Mouse (Mus musculus): ENCODE data around the gene Ehbp1l1. TPM values are rescaled to one million over a fixed set of nuclear protein-coding genes. Genes with fewer than 3 reads are reported as not detected.

Ehbp1l1 gene
- total and polyA plus RNA-seq, 3 experiments, result 34.1 to 85.9 (median 45.7) TPM

DNA sequence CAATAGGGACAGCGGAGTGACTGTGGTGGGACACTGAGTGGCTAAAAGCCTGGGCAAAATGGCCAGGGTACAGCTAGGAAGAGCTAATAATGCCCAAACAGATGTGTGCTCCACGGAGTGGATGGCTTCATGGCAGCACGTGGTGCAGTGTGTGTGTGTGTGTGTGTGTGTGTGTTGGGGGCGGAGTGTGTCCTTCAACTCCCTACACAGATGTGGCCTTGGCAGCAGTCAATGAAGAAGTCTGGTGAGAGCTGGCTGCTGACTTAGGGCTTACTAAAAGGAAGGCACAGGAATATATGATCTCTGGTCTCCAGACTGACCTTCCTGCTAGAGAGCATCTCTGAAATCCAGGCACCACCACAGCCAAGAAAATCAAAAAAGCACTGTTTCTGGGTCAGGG is 57.7 kb downstream of the Ehbp1l1 start:
- H3K36me3 ChIP-seq (replicated peaks), result peaks cover 95% of the 10 kb centered on the region
- peaks cover 56% of the 10 kb centered on the region for H3K4me1 ChIP-seq (ENCODE audit: insufficient read depth, low read depth, low read length)
- no peak overlapping the region for H3K4me3 ChIP-seq (ENCODE audit: low read depth, low read length)
- H3K27me3 ChIP-seq (ENCODE audit: insufficient read depth, low read length), result no peaks in the 10 kb centered on the region; the same call in 1 of the 2 replicates
- TF ChIP-seq GATA1 (IDR thresholded peaks at IDR 0.05; ENCODE audit: borderline replicate concordance, low read length) (no peak), POLR2AphosphoS5 (IDR thresholded peaks at IDR 0.05; ENCODE audit: insufficient replicate concordance, low read depth, low read length) (no peak), GATA2 (IDR thresholded peaks at IDR 0.05; ENCODE audit: borderline replicate concordance, low read depth, low read length) (no peak), CTCF (IDR thresholded peaks at IDR 0.05; ENCODE audit: low read depth, low read length) (no peak), TAL1 (conservative IDR thresholded peaks at IDR 0.05; ENCODE audit: low read depth, low read length) (no peak)
- ATAC-seq (ENCODE audit: extremely low read depth, insufficient number of reproducible peaks, low FRiP score, poor library complexity, severe bottlenecking) (no peak), DNase-seq (ENCODE audit: low spot score) (no peak)
- H3K9me3 ChIP-seq (replicated peaks), result no peaks in the 10 kb centered on the region

DNA sequence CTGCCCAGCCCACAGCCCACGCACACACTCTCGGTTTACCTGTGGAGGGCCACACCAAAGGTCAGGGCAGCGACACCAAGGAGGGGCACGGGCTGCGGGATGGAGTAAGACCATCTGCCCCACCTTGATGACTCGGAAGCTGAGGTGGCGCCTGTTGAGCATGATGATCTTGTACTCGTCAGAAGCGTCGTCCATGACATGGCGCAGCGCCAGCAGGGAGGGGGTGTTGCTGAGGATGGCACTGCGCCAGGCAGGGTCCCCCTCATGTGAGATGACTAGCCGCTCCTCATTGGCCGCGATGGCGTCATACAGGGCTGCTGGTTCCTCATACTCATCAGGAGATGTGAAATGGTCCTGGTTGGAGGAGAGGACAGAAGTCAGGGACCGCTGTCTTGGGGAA is 59.7 kb downstream of the Ehbp1l1 start:
- Histone ChIP-seq H3K4me1 (ENCODE audit: insufficient read depth, low read depth, low read length) (peaks cover 70% of the 10 kb centered on the region), H3K4me3 (ENCODE audit: low read depth, low read length) (peak overlapping the region; percentile 60; the same call in 1 of the 2 replicates), H3K27me3 (ENCODE audit: insufficient read depth, low read length) (no peaks in the 10 kb centered on the region; the same call in 1 of the 2 replicates), H3K9me3 (replicated peaks) (no peaks in the 10 kb centered on the region), H3K36me3 (replicated peaks) (peaks cover 89% of the 10 kb centered on the region)
- TF ChIP-seq GATA1 (IDR thresholded peaks at IDR 0.05; ENCODE audit: borderline replicate concordance, low read length) (no peak), POLR2AphosphoS5 (IDR thresholded peaks at IDR 0.05; ENCODE audit: insufficient replicate concordance, low read depth, low read length) (no peak)
- ATAC-seq (ENCODE audit: extremely low read depth, insufficient number of reproducible peaks, low FRiP score, poor library complexity, severe bottlenecking), result no peak
- DNase-seq (ENCODE audit: low spot score), result no peak

DNA sequence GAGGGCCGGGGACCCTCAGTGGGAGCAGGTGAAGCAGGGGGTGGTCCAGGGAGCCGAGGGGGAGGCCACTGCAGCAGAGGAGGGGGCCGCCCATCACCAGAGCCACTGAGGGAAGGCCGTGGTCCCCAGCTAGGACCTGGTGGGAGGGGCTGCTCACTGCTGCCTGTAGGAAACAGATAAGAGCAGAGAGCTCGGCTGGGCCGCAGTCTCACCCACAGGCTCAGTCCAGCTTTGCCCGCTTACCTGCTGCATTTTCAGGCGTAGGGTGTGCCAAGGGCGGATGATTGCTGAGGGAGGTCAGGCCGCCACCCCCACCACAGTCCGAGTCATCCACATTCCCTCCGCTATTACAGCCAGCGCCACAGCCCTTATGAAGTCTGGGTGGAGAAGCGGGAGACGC is 60.7 kb downstream of the Ehbp1l1 start:
- peak; percentile 88 for DNase-seq (ENCODE audit: low spot score)
- Histone ChIP-seq H3K36me3 (replicated peaks) (peaks cover 89% of the 10 kb centered on the region), H3K4me3 (ENCODE audit: low read depth, low read length) (peak overlapping the region; percentile 60; the same call in 1 of the 2 replicates), H3K27me3 (ENCODE audit: insufficient read depth, low read length) (no peaks in the 10 kb centered on the region; the same call in 1 of the 2 replicates), H3K4me1 (ENCODE audit: insufficient read depth, low read depth, low read length) (peaks cover 79% of the 10 kb centered on the region), H3K9me3 (replicated peaks) (no peaks in the 10 kb centered on the region)
- TF ChIP-seq GATA2 (IDR thresholded peaks at IDR 0.05; ENCODE audit: borderline replicate concordance, low read depth, low read length) (no peak), TAL1 (conservative IDR thresholded peaks at IDR 0.05; ENCODE audit: low read depth, low read length) (peak; percentile 82; the same call in 1 of the 2 replicates)
- peak; percentile 65 for ATAC-seq (ENCODE audit: extremely low read depth, insufficient number of reproducible peaks, low FRiP score, poor library complexity, severe bottlenecking)

DNA sequence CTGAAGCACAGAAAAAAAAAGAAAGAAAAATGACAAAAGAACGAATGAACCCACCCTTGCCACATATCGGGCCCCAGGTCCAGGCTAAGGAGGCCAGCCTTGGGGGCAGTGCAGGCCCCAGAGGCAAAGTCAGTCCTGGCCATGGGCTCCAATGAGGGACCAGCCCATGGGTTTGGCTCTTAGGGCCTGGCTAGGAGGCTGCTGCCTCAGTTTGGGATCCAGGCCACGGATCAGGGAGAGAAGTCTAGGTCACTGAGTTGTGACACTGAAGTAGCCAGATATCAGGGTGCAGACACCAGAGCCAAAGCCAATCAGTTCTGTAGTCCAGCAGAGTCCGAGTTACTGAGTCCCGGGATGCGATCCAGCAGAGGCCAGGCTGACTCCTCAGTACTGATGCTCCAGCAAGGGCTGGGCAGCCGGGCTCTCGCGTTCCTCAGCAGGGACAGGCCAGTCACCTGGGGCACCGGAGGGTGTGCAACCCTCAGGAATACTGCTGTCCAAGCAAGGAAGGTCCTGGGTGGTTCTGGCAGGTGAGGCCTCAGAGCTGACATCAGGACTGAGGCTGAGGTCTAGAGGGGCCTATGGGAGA is 61.4 kb downstream of the Ehbp1l1 start:
- ATAC-seq (ENCODE audit: extremely low read depth, insufficient number of reproducible peaks, low FRiP score, poor library complexity, severe bottlenecking), result no peak
- peaks cover 82% of the 10 kb centered on the region for H3K4me1 ChIP-seq (ENCODE audit: insufficient read depth, low read depth, low read length)
- no peaks in the 10 kb centered on the region for H3K9me3 ChIP-seq (replicated peaks)

DNA sequence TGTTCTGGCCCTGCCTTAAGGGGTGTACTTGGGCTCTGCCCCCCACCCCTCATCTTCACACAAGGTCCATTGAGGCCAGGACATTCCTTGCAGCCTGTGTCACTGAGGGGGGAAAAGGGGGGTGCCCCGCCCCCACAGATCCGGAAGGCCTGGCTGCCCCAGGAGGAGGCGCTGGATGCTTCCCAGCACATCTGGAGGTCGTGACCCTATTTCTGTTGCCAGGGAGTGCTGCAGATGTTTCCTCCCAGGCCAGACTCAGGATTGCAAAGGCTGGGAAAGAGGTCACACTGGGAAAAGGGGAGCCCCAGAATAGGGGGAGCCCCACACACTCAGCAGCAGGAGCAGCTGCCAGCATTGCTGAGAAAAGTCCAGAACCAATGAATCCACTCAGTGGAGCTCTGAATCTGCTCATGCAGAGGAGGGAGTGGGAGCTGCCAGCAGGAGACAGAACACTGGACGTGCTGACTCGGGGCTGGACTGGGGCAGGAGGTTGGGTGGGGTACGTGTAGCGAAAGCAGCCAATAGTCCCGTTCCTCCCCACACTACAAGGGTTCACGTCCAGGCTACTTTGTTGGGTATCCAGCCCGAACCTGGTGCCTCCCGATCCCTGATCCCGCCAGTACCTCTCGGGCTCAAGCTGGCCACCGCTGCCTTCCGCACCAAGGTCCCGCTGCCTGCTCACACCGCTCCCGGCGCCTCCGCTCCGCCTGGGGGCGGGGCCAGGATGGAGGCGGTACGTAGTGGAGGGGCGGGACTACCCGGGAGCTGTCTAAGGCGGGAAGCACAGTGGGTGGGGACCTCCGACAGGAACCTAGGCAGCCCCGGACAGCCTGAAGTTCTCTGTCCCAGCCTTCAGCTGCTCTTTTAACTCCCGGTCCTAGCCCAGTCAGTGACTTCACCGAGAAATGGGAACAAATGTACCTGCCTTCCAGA is 62.9 kb downstream of the Ehbp1l1 start, which contains the start of gene Sipa1:
TSS of gene Sipa1 (minus strand) at position 727 of the 933 bp plus-strand sequence.
- peak; percentile 93 for DNase-seq (ENCODE audit: low spot score)
- H3K36me3 ChIP-seq (replicated peaks), result peaks cover 88% of the 10 kb centered on the region

More for the DNA sequence above, 61.4 kb downstream of the Ehbp1l1 start:
- no peaks in the 10 kb centered on the region; the same call in 1 of the 2 replicates for H3K27me3 ChIP-seq (ENCODE audit: insufficient read depth, low read length)
- peaks cover 89% of the 10 kb centered on the region for H3K36me3 ChIP-seq (replicated peaks)
- no peak for TF ChIP-seq GATA1 (IDR thresholded peaks at IDR 0.05; ENCODE audit: borderline replicate concordance, low read length)
- TF ChIP-seq GATA2 (IDR thresholded peaks at IDR 0.05; ENCODE audit: borderline replicate concordance, low read depth, low read length), result no peak
- TF ChIP-seq CTCF (IDR thresholded peaks at IDR 0.05; ENCODE audit: low read depth, low read length), result no peak
- TF ChIP-seq POLR2AphosphoS5 (IDR thresholded peaks at IDR 0.05; ENCODE audit: insufficient replicate concordance, low read depth, low read length), result no peak
- no peak for TF ChIP-seq TAL1 (conservative IDR thresholded peaks at IDR 0.05; ENCODE audit: low read depth, low read length)
- DNase-seq (ENCODE audit: low spot score), result no peak
- peak overlapping the region; percentile 60; the same call in 1 of the 2 replicates for H3K4me3 ChIP-seq (ENCODE audit: low read depth, low read length)

DNA sequence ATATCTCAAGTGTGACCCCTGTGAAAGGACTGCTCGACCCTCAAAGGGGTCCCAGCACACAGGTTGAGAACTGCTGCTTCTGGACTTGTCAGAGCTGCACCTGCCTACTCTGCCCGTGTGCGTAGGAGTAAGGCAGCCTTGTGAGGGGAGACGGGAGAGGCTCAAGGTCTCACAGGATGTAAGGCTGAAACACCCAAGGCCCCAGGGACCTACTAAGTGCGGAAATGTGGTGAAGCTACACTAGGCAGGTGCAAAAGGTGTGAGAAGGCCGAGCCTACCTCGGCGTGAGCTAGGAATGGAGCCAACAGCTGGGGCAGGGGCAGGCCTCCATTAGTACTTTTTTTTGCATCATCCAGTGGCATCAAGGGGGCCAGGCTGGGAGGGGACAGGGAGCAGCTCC is 63.8 kb downstream of the Ehbp1l1 start:
- Histone ChIP-seq H3K9me3 (replicated peaks) (no peaks in the 10 kb centered on the region), H3K36me3 (replicated peaks) (peaks cover 88% of the 10 kb centered on the region), H3K4me1 (ENCODE audit: insufficient read depth, low read depth, low read length) (peaks cover 78% of the 10 kb centered on the region), H3K4me3 (ENCODE audit: low read depth, low read length) (peak overlapping the region; percentile 76; the same call in 1 of the 2 replicates), H3K27me3 (ENCODE audit: insufficient read depth, low read length) (no peaks in the 10 kb centered on the region; the same call in 1 of the 2 replicates)
- no peak for TF ChIP-seq CTCF (IDR thresholded peaks at IDR 0.05; ENCODE audit: low read depth, low read length)
- TF ChIP-seq POLR2AphosphoS5 (IDR thresholded peaks at IDR 0.05; ENCODE audit: insufficient replicate concordance, low read depth, low read length), result no peak
- no peak for TF ChIP-seq TAL1 (conservative IDR thresholded peaks at IDR 0.05; ENCODE audit: low read depth, low read length)
- no peak for TF ChIP-seq GATA1 (IDR thresholded peaks at IDR 0.05; ENCODE audit: borderline replicate concordance, low read length)
- no peak for TF ChIP-seq GATA2 (IDR thresholded peaks at IDR 0.05; ENCODE audit: borderline replicate concordance, low read depth, low read length)
- ATAC-seq (ENCODE audit: extremely low read depth, insufficient number of reproducible peaks, low FRiP score, poor library complexity, severe bottlenecking) (no peak), DNase-seq (ENCODE audit: low spot score) (no peak)

More for the DNA sequence above, 62.9 kb downstream of the Ehbp1l1 start, which contains the start of gene Sipa1:
- ATAC-seq (ENCODE audit: extremely low read depth, insufficient number of reproducible peaks, low FRiP score, poor library complexity, severe bottlenecking), result peak; percentile 74
- no peaks in the 10 kb centered on the region for H3K9me3 ChIP-seq (replicated peaks)
- peaks cover 75% of the 10 kb centered on the region for H3K4me1 ChIP-seq (ENCODE audit: insufficient read depth, low read depth, low read length)
- TF ChIP-seq TAL1 (conservative IDR thresholded peaks at IDR 0.05; ENCODE audit: low read depth, low read length) (no peak), POLR2AphosphoS5 (IDR thresholded peaks at IDR 0.05; ENCODE audit: insufficient replicate concordance, low read depth, low read length) (no peak)
- no peaks in the 10 kb centered on the region; the same call in 1 of the 2 replicates for H3K27me3 ChIP-seq (ENCODE audit: insufficient read depth, low read length)
- peak within 1 kb of the TSS; percentile 76 for H3K4me3 ChIP-seq (ENCODE audit: low read depth, low read length)

All from G1E (cell line).